Mouse (Mus musculus): ENCODE results near the gene Mmp28.

Gene Mmp28

GRCm38 (mm10) chr11:83462711-83463244 is at the start of gene Mmp28:
Mmp28 (minus strand) TSS chr11:83463071.
- no peak for DNase-seq (ENCODE audit: low read depth in 1 of 2, low spot score in 2 of 2)

GRCm38 (mm10) chr11:83509521-83509920 is 46.6 kb upstream of the Mmp28 start:
- no peak for DNase-seq (ENCODE audit: low read depth in 1 of 2, low spot score in 2 of 2)

DNA sequence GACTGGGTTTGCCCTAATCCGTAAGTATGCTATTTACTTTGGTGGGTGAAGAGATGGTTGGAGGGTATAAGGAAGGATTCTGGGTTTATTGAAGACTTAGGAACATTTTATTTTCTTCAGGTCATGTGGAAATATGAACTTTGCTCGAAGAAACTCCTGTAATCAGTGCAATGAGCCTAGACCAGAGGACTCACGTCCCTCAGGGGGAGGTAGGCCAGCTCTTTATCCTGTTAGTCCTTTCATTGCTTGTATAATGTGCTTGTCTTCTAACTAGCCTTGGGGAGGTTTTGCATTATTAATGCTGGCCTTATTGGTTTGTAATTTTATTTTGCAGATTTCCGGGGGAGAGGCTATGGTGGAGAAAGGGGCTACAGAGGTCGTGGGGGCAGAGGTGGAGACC is 41.4 kb upstream of the Mmp28 start:
- DNase-seq (ENCODE audit: low read depth in 1 of 2, low spot score in 2 of 2): no peak

GRCm38 (mm10) chr11:83495571-83495970 is 32.7 kb upstream of the Mmp28 start:
- no peak for DNase-seq (ENCODE audit: low read depth in 1 of 2, low spot score in 2 of 2)

- no peak for DNase-seq (ENCODE audit: low read depth in 1 of 2, low spot score in 2 of 2)
Observed at GRCm38 (mm10) chr11:83491488-83491887, 28.6 kb upstream of the Mmp28 start.

DNA sequence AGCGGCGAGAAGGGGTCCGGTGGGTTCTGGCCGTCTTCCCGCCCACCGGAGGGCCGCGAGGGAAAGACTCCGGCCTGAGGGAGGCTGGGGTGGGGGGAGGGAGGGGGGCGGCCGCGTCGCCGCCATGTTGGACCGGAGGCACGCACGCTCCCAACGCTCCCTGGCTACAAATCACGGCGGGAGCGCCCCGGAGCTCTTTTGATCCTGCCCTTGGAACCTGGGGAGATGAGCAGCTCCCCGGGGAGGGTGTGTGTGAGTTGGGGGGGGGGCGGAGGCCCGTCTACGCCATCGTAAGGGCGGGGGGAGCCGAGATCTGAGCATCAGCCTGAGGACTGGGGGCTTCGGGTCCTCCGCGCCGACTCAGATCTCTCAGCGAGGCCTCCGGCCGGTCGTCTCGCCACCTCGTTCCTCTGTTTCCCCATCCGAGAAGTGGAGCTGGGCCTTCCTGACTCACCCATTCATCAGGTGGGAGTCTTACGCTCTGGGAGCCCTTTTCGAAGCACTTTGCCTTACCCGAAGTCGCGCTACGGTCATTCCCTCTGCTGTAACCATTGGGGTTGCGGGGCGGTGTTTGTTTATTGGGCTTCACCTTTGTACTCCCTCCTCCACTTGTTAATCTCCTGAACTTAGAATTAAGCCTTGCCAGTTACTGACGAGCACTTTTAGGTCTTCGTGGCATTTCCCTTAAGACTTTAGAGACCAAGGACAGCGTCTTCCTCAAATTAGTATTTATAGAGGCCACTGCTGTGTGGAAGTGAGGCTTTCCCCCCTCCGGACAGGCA is 10.6 kb upstream of the Mmp28 start:
- DNase-seq (ENCODE audit: low read depth in 1 of 2, low spot score in 2 of 2): no peak

DNA sequence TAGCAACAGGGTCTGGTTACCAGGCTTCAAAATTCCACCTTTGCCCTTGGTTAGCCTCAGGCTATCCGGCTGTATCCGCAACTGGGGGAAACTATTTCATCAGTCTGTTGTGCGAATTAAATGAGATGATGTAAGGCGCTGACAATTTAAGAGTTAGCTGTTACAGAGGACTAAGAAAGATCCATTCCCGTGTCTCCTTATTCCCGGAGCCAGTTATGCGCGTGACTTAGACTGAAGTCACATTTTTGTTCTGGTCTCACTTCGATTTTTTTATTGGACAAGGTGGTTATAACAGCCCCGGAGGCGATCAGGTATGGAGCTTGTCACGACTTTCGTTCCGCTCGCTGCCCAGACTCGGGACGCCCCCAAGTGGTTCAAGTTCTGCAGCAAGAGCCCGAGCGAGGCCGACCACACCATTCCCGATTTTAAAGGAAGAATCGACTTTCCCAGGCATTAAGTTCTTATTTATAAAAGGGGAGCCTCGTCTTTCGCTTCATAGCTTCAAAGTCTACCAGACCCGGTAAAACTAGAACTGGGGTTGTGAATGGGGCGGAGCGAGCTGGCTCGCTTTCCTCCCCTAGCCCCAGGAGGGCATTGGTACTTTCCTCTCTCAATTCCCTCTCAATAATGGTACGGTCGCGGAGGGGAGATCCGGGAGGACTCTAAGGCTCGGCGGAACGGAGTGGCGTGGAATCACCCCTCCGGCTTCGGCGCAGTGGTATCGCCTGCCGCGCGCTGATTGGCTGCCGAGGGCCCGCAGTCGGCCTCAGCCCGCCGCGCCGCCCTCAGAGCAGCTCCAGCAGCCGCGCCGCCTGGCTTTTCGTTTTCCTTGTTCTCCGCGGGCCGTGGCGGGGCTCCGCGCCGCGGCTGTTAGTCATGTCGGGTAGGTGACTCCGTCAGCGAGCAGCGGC is 9.7 kb upstream of the Mmp28 start, which contains the start of gene Taf15:
Gene Taf15 (plus strand): TSS at position 763 of the 911 bp plus-strand sequence.
- peak; percentile 94 to 97 for DNase-seq (ENCODE audit: low read depth in 1 of 2, low spot score in 2 of 2)

DNA sequence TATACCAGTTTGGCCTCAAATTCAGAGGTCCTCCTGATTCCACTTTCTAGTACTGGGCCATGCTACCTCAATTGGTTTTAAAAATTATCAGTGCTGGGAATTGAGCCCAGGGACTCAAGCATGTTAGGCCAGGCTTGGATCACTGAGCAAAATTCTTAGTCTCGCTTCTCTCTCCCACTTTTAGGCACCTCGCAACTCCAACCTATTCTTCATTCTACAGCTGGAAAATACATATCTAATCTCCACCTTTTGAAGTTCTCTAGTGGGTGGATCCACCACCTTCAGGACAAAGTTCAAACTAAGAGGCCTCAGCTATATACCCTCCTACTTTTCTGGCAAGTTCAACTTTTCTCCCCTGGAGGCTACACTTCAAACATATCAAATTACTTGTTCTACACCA is 8.9 kb upstream of the Mmp28 start:
- DNase-seq (ENCODE audit: low read depth in 1 of 2, low spot score in 2 of 2): no peak

- no peak for DNase-seq (ENCODE audit: low read depth in 1 of 2, low spot score in 2 of 2)
Observed at GRCm38 (mm10) chr11:83468765-83469164, 5.9 kb upstream of the Mmp28 start.

GRCm38 (mm10) chr11:83467120-83467652 is 4.3 kb upstream of the Mmp28 start:
- no peak for DNase-seq (ENCODE audit: low read depth in 1 of 2, low spot score in 2 of 2)

DNA sequence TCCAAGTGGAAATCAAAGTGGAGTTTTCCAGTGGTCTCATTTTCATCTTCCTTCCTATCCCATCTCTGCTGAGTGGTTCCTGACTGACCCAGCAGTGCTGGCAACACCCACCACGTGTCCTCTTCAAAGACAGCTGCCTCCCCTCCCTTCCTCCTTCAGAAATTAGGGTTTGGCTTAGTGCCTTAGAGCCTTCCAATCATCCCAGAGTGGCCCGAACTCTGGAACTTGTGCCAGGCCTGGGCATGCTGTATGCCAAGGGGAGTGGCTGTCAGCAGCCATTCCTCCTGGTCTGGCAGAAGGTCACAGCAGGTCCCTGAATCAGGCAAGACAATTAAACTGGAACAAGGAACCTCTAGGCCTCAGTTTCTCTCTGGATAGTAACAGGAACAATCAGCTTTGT is 3.1 kb upstream of the Mmp28 start:
- no peak for DNase-seq (ENCODE audit: low read depth in 1 of 2, low spot score in 2 of 2)

DNA sequence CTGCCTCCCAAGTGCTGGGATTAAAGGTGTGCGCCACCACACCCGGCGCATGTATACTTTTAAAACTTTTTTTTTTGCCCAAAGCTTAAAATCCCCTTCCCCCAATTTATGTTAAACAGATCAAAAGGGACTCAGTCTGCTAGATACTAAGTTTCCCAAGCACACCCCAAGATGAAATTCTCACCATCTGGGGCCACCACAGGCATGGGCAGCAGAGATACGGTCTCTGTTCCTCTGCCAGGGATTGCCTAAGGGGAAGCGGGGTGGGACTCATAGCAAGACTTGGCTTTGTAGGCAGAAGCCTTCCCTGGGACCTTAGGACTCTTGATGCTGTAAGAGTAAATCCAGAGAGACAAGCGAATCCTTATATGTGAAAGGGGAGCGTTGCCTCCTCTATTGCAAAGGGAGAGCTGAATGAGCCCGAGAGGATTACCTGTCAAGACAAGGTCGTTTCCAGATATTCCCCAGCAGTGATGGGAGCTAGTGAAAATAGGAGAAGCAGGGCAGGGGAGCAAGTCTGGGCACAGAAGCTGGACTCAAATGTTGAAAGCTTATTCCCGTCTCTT is 1.3 kb downstream of the Mmp28 start:
- no peak for DNase-seq (ENCODE audit: low read depth in 1 of 2, low spot score in 2 of 2)

- DNase-seq (ENCODE audit: low read depth in 1 of 2, low spot score in 2 of 2): no peak
Observed at GRCm38 (mm10) chr11:83457912-83458601, 4.8 kb downstream of the Mmp28 start.

GRCm38 (mm10) chr11:83457257-83457656 is 5.6 kb downstream of the Mmp28 start:
- DNase-seq (ENCODE audit: low read depth in 1 of 2, low spot score in 2 of 2): no peak

DNA sequence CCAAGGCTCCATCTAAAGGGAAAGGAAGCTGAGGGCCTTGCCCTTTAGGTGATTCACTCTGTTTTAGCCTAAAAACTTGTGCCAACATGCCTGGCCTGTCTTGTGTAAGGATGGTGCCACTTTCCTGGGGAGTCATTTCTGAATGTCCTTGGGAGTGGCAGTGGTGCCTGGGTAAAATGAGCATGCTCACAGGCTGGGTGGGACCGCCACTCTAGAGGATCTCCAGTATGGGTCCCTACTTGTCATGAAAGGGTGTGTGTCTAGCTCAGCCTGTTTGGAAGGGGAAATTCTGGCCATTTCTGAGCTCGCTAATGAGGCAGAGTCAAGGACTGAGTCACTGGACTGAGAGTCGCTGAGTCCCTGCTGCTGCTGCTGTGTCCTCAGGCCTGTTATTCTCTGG is 7.3 kb downstream of the Mmp28 start:
- DNase-seq (ENCODE audit: low read depth in 1 of 2, low spot score in 2 of 2): no peak

DNA sequence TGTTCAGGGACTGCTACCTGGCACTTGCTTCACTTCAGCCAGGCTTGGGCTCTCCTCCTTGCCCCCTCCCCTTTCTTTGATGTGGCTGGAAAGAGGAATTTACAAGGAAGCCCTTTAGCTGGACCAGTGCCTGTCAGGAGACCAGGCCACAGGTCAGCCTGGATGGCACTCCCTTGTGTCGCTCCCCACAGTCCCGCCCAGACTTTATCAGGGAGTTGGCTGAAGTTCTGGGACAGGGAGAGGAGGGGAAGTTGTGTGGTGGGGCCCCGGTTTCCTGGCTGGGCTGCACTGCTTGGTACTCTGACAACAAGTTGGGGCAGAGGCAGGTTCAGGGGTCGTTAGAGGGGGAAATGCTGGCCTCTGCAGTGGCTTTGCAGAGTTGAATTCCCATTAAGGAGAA is 8.3 kb downstream of the Mmp28 start:
- no peak for DNase-seq (ENCODE audit: low read depth in 1 of 2, low spot score in 2 of 2)

DNA sequence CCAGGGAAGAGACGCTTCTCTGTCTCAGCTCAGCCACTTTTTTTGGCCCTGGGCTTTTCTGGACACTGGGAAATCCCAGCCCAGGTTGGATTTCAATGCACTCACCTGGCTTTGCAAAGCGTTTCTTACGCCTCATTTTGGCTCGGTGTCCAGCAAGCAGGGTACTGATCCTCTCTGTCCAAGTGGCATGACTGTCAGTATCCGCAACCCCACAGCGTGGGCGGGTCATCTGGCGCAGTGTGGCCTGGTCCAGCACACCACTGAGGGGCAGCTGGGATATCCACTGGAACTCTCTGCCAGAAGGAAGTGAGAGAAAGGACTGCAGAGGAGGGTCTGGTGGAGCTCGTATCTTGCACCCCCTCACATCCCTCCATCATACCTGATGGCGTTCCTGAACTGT is 11.6 kb downstream of the Mmp28 start:
- DNase-seq (ENCODE audit: low read depth in 1 of 2, low spot score in 2 of 2): no peak

- no peak for DNase-seq (ENCODE audit: low read depth in 1 of 2, low spot score in 2 of 2)
Observed at GRCm38 (mm10) chr11:83450550-83450949, 12.3 kb downstream of the Mmp28 start.

- DNase-seq (ENCODE audit: low read depth in 1 of 2, low spot score in 2 of 2): no peak
Observed at GRCm38 (mm10) chr11:83449298-83449697, 13.6 kb downstream of the Mmp28 start.

- DNase-seq (ENCODE audit: low read depth in 1 of 2, low spot score in 2 of 2): no peak
Observed at GRCm38 (mm10) chr11:83448927-83449236, 14.0 kb downstream of the Mmp28 start.
